Mouse (Mus musculus) megakaryocyte-erythroid progenitor cell, adult 5-6 weeks (primary cell): ENCODE measurements around the gene Gpr183. TPM values are rescaled to one million over a fixed set of nuclear protein-coding genes. Genes with fewer than 3 reads are reported as not detected.

Experiments used
- ATAC-seq: replicated peaks from 2 replicates; pipeline ENCODE4 v1.8.0; 2016; ENCODE audit warnings: mild to moderate bottlenecking, inconsistent platforms; ENCODE audit not compliant: severe bottlenecking, poor library complexity, low FRiP score, low TSS enrichment
- total RNA-seq, 2 experiments: library from RNA; stranded (forward) in 1 of 2; stranded (reverse) in 1 of 2; fragments of 200-1000, 215-1000 nt in 1 of 2; fragments of >200 nt in 1 of 2; fragmentation: Nextera tagmentation in 1 of 2; gene quantifications; 2 replicates each; pipeline ENCODE4 v1.2.3; 2014 to 2017

Gpr183 gene
- 0.52 TPM in 1 of 2 replicates, not detected in the other for total RNA-seq (2014; fragmentation: Nextera tagmentation)
- total RNA-seq (2017), result 0.94 and 2.7 TPM in 2 replicates

GRCm38 (mm10) chr14:121964990-121965389, at the start of gene Gpr183:
Gene Gpr183 (minus strand): TSS chr14:121965195.
- no peak for ATAC-seq

- peak; percentile 48 for ATAC-seq
Measured at GRCm38 (mm10) chr14:122013417-122013951, 48.5 kb upstream of the Gpr183 start.

GRCm38 (mm10) chr14:122012814-122013213, 47.8 kb upstream of the Gpr183 start:
- no peak for ATAC-seq

GRCm38 (mm10) chr14:122012193-122012592, 47.2 kb upstream of the Gpr183 start:
- peak; percentile 46 for ATAC-seq

GRCm38 (mm10) chr14:122011768-122012167, 46.8 kb upstream of the Gpr183 start:
- ATAC-seq, result no peak

GRCm38 (mm10) chr14:122010301-122010700, 45.3 kb upstream of the Gpr183 start:
- ATAC-seq, result no peak

- ATAC-seq, result no peak
Measured at GRCm38 (mm10) chr14:122009502-122009901, 44.5 kb upstream of the Gpr183 start.

- no peak for ATAC-seq
Measured at GRCm38 (mm10) chr14:122008261-122008660, 43.3 kb upstream of the Gpr183 start.

- ATAC-seq, result peak; percentile 85
Measured at GRCm38 (mm10) chr14:122003812-122004211, 38.8 kb upstream of the Gpr183 start.

GRCm38 (mm10) chr14:122002224-122002623, 37.2 kb upstream of the Gpr183 start:
- no peak for ATAC-seq

GRCm38 (mm10) chr14:122000346-122001105, 35.5 kb upstream of the Gpr183 start:
- no peak for ATAC-seq

GRCm38 (mm10) chr14:121999455-121999854, 34.5 kb upstream of the Gpr183 start:
- ATAC-seq, result no peak

GRCm38 (mm10) chr14:121996786-121997185, 31.8 kb upstream of the Gpr183 start:
- no peak for ATAC-seq

- ATAC-seq, result peak; percentile 37; the same call in 1 of the 2 replicates
Measured at GRCm38 (mm10) chr14:121995557-121995870, 30.5 kb upstream of the Gpr183 start.

- ATAC-seq, result no peak
Measured at GRCm38 (mm10) chr14:121994846-121995556, 30.0 kb upstream of the Gpr183 start.

GRCm38 (mm10) chr14:121994171-121994700, 29.2 kb upstream of the Gpr183 start:
- ATAC-seq, result no peak

- no peak for ATAC-seq
Measured at GRCm38 (mm10) chr14:121993616-121994015, 28.6 kb upstream of the Gpr183 start.

- ATAC-seq, result no peak
Measured at GRCm38 (mm10) chr14:121992395-121993280, 27.6 kb upstream of the Gpr183 start.

- ATAC-seq, result no peak
Measured at GRCm38 (mm10) chr14:121991921-121992320, 26.9 kb upstream of the Gpr183 start.
